Mouse (Mus musculus) heart, adult 2 months (tissue): Measurements from ENCODE around the gene Slc48a1.

Experiments
- EP300 ChIP-seq: fragments of 200-500 bp; IDR thresholded peaks from 2 replicates; pipeline ENCODE4 v1.6.1; 2011; ENCODE audit warnings: low read depth, low read length, control low read depth; ENCODE audit not compliant: insufficient read depth
- POLR2A ChIP-seq: fragments of 200-500 bp; IDR thresholded peaks from 2 replicates; pipeline ENCODE4 v1.6.1; 2011; ENCODE audit warnings: mild to moderate bottlenecking, low read depth, low read length, control low read depth; ENCODE audit not compliant: insufficient read depth

DNA sequence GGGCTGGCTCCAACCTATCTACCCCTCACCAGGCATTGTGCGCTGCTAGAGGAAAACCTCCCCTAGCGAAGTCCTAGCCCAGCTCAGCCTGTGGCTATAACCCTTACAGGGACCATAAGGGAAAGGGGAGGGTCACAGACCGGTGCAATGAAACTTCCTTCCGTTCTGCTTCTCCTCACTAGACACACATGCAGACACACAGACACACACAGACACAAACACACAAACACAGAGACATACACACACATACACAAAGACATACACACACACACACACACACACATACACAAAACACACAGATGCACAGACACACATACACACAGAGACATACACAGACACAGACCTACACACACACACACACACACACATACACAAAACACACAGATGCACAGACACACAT, 35.7 kb upstream of the Slc48a1 start:
- no peak for TF ChIP-seq POLR2A
- no peak for TF ChIP-seq EP300
